Mouse (Mus musculus): ENCODE data around the gene A930017K11Rik. TPM values are rescaled to one million over a fixed set of nuclear protein-coding genes. Genes with fewer than 3 reads are reported as not detected.
A peak's percentile ranks its signal among the peaks of the same experiment; 100 is the strongest.

A930017K11Rik gene
- 0.36 and 0.49 TPM in 2 replicates for polyA plus RNA-seq (2016; fragmentation: Nextera tagmentation; extraction: Ambion mirVana)

DNA sequence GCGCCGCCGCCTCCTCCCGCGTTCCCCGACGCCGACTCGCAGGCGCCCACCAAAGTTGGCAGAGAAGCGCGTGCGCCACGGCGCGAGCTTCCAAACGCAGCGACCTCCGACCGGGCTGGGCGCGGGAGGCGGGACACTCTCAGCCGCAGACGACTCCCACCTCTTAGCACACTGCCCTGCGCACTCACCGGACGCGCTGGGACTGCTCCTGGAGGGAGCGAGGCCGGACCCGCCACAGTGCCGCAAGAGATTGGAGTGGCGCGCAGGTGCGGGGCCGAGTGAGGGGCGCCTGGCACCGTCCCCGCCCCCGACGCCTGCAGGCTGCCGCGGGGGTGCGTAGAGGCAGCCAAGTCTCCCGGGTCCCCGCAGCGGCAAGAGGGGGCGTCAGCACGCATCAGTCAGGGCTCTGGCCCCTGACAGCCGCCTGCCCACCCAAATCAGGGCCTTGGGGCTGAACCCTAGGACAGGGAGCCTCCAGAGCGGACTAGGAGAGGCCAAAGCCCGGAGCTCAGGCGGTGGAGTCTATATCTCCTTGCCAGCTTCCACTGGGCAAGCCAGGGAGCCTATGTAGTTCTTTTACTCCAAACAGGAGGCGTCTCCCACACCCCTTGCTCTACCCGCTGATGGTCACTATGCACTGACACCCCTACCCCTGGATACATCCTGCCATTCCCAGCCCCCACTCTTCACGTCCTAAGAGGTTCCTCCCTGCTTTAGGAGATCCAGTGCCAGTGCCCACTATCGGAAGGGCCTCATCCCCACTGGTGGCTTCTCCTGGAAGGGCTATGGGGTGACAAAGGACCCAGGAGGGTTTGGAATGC is at the start of gene A930017K11Rik:
Gene A930017K11Rik, minus strand, starts transcription at position 763 of the 821 bp plus-strand sequence.
- Histone ChIP-seq H3K4me3 (peak within 1 kb of the TSS; percentile 53), H3K4me2 (peak within 1 kb of the TSS; percentile 72), H3K27me3 (replicated peaks) (peaks cover 56% of the 10 kb centered on the region), H3K9me3 (replicated peaks) (no peaks in the 10 kb centered on the region), H3K36me3 (no peaks in the 10 kb centered on the region), H3K27ac (no peak within 1 kb of the TSS), H3K9ac (peak within 1 kb of the TSS; percentile 56), H3K4me1 (peaks cover 52% of the 10 kb centered on the region)
- 3% methylated on average over 58 of the region's 58 CpGs for WGBS (ENCODE audit: insufficient replicate concordance)
- ATAC-seq: no peak

DNA sequence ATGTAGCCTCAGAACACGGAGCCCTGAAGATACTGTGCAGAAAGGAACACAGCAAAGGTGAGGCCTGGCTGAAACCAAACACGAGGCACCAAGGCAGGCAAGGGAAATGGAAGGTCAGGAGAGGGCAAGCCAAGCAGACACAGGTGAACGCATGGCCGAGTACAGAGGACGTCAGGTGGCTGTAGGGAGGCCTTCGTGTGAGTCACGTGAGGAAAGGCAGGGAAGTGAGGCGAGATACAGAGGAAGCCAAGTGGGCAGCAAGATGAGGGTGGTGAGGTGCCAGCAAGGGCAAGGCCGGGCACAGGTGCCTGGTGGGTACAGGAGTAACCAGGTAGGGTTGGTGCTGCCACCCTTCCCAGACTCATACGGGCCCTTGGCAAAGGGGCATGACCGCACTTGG is 46.1 kb upstream of the A930017K11Rik start:
- peaks cover 9% of the 10 kb centered on the region for H3K36me3 ChIP-seq
- peaks cover 15% of the 10 kb centered on the region for H3K4me1 ChIP-seq
- no peaks in the 10 kb centered on the region for H3K27me3 ChIP-seq (replicated peaks)
- no peak overlapping the region for H3K4me2 ChIP-seq
- H3K4me3 ChIP-seq: no peak overlapping the region
- H3K9me3 ChIP-seq (replicated peaks): no peaks in the 10 kb centered on the region
- no peak overlapping the region for H3K27ac ChIP-seq
- no peak overlapping the region for H3K9ac ChIP-seq
- ATAC-seq: no peak
- 78% methylated on average over 11 of the region's 11 CpGs for WGBS (ENCODE audit: insufficient replicate concordance)

DNA sequence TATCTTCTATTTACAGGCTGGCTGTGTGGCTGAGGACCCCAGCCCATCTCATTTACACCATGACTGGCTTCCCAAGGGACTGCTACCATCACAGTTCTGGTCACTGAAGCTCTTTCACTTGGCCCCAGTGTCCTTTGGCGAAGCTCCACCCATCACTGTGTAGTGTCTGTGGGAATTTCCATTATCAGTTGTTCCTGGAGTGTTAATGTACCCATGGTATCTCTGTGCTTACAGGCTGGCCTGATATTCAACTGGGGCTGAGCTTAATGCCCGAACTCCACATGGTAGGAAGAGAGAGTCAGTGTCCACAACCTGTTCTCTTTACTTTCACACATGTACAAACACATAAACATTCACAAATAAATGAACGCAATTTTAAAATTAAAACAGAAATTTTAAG is 41.1 kb upstream of the A930017K11Rik start:
- Histone ChIP-seq H3K9ac (no peak overlapping the region), H3K36me3 (peaks cover 22% of the 10 kb centered on the region; the same call in 1 of the 2 replicates), H3K9me3 (replicated peaks) (no peaks in the 10 kb centered on the region), H3K4me3 (no peak overlapping the region), H3K27ac (no peak overlapping the region), H3K4me1 (peaks cover 31% of the 10 kb centered on the region), H3K4me2 (no peak overlapping the region), H3K27me3 (replicated peaks) (no peaks in the 10 kb centered on the region)
- peak; percentile 66; the same call in 1 of the 2 replicates for ATAC-seq
- 45% methylated on average over 3 of the region's 3 CpGs for WGBS (ENCODE audit: insufficient replicate concordance)

DNA sequence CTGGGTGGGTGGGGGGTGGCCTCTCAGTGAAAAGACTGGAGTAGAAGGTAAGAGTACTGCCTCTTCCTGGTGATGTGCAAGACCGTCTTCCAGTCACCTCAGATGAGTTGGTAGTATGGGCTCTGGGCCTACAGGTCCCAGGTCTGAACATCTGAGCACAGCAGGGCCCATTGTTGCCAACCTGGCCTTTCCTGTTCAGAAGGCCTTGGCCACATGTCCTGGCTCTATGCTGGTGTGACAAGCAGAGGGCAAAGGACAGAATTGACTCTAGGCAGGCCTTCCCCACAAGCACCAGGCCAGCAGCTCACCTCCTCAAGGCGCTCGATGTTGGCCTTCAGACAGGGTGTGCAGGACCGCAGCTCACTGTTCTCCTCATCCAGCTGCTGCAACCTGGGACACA is 39.9 kb upstream of the A930017K11Rik start:
- Histone ChIP-seq H3K36me3 (peaks cover 22% of the 10 kb centered on the region; the same call in 1 of the 2 replicates), H3K4me1 (peaks cover 31% of the 10 kb centered on the region), H3K4me2 (no peak overlapping the region), H3K9ac (no peak overlapping the region), H3K27ac (no peak overlapping the region), H3K27me3 (replicated peaks) (no peaks in the 10 kb centered on the region), H3K4me3 (no peak overlapping the region), H3K9me3 (replicated peaks) (no peaks in the 10 kb centered on the region)
- no peak for ATAC-seq
- WGBS (ENCODE audit: insufficient replicate concordance): 91% methylated on average over 4 of the region's 4 CpGs

DNA sequence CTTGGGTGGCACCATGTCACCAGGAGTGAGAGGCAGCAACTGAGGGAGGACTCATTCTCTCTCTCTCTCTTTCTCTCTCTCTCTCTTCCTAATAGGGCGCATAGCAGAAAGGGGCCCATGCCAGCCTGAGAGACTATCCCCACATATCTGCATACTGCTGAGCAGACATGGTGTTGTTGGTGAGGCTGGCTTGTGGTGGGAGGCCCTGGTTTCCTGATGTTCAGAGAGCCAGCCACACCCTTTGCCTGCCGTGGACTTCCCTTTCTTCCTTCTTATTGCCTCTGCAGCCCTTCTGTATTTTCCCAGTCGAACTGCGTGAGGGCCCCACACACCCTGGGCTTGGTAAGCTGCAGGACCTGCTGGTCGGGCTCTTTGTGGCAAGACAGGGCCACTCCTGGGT is 38.0 kb upstream of the A930017K11Rik start:
- Histone ChIP-seq H3K36me3 (peaks cover 22% of the 10 kb centered on the region; the same call in 1 of the 2 replicates), H3K4me3 (no peak overlapping the region), H3K27ac (peak overlapping the region; percentile 13; the same call in 1 of the 2 replicates), H3K4me2 (no peak overlapping the region), H3K9ac (no peak overlapping the region), H3K4me1 (peaks cover 42% of the 10 kb centered on the region), H3K9me3 (replicated peaks) (no peaks in the 10 kb centered on the region), H3K27me3 (replicated peaks) (peaks cover 5% of the 10 kb centered on the region)
- ATAC-seq: no peak
- 15% methylated on average over 5 of the region's 5 CpGs for WGBS (ENCODE audit: insufficient replicate concordance)

DNA sequence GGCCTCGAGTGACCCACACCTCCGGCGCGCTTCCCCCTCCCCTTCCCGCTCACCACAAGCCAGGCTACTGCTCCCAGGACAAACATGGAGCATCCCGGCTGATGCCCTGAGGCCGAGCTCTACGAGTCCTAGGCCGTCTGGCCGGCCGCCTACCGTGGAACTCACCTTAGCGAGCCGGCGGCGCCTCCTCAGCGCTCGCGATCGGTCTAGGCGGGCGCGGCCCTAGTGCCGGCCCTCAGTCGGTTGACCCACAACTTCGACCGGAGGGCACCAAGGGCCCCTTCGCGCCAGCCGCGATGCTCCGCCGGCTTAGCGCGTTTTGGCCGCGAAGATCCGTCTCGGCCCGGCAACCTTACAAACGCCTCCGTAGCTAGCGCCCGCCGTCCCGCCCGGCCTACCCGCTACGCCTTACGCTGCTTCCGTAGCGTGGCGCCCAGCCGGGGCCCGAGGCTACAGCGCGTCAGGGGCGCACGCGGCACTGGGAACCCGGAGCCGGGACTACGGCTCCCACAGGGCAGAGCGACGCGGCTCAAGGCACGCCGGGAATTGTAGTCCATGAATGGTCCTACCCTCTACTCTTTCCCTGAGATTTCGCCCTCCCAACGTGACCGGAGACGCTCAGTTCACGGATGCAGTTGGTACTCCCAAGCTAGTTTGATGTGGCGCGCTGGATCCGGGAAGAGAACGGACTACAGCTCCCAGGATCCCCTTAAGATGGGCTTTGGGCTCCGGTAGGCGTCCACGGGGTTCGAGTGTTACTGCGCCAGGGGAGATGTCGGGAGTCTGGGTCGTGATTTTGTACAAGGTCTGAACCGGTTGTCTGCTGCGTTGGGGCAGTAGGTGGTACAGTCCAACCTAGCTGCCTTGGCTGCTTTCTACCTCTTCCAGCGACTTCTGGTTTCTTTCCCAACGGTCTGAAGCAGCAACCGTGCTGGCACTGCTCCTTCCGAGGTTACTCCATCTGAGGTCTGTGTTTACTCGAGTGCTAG is 33.2 kb upstream of the A930017K11Rik start, which contains the start of gene Capn15:
Gene Capn15, minus strand, starts transcription at position 491 of the 989 bp plus-strand sequence.
- H3K4me1 ChIP-seq: peaks cover 67% of the 10 kb centered on the region
- peak; percentile 96 for ATAC-seq
- under 1% methylated on average over 90 of the region's 91 CpGs for WGBS (ENCODE audit: insufficient replicate concordance)

DNA sequence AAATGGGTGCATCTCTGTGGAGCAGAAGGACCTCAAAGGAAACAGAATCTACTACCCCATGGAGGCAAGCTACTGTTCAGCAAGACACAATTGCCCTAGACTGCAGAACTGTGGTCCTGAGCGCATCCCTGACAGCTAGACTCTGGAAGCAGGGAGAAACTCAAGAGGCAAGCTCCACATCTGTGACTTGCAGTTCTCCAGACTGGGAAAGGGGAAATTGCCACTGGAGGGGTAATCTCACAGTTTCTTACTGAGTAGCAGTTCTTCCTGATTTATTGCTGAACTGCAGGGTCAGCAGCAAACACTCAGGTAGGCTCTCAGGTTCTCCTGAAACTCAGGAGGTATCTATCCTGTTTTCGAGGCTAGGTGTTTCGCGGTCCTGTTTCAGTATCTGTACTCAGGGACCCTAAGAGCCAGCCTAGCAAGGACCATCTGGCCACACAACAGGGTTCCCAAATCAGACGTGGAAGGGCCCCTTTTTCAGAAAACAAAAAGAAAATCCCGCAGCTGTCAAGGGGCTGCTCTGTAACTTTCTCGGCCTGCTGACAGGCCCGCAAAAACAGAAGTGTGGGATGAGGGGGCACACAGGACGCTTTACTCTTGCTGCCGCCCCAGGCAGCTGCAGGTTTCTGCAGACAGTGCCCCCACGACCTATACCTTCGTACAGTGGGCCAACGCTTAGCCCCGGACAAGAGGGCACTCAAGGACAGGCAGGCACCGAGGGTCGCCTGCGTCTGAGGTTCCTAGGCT is 32.4 kb upstream of the A930017K11Rik start:
- H3K4me2 ChIP-seq: peak overlapping the region; percentile 96
- H3K27me3 ChIP-seq (replicated peaks): peaks cover 5% of the 10 kb centered on the region
- H3K27ac ChIP-seq: peak overlapping the region; percentile 85
- WGBS (ENCODE audit: insufficient replicate concordance): 9% methylated on average over 17 of the region's 17 CpGs
- H3K4me3 ChIP-seq: peak overlapping the region; percentile 91
- ATAC-seq: no peak
- H3K9ac ChIP-seq: peak overlapping the region; percentile 92
- H3K4me1 ChIP-seq: peaks cover 67% of the 10 kb centered on the region
- H3K36me3 ChIP-seq: no peaks in the 10 kb centered on the region
- no peaks in the 10 kb centered on the region for H3K9me3 ChIP-seq (replicated peaks)

More for the DNA sequence above, 33.2 kb upstream of the A930017K11Rik start, which contains the start of gene Capn15:
- H3K4me2 ChIP-seq: peak within 1 kb of the TSS; percentile 96
- H3K9me3 ChIP-seq (replicated peaks): no peaks in the 10 kb centered on the region
- peaks cover 5% of the 10 kb centered on the region for H3K27me3 ChIP-seq (replicated peaks)
- peak within 1 kb of the TSS; percentile 92 for H3K9ac ChIP-seq
- 0 out of 2 replicates have a peak, but pooled peaks cover under 1% of the 10 kb centered on the region for H3K36me3 ChIP-seq
- peak within 1 kb of the TSS; percentile 91 for H3K4me3 ChIP-seq
- H3K27ac ChIP-seq: peak within 1 kb of the TSS; percentile 85

DNA sequence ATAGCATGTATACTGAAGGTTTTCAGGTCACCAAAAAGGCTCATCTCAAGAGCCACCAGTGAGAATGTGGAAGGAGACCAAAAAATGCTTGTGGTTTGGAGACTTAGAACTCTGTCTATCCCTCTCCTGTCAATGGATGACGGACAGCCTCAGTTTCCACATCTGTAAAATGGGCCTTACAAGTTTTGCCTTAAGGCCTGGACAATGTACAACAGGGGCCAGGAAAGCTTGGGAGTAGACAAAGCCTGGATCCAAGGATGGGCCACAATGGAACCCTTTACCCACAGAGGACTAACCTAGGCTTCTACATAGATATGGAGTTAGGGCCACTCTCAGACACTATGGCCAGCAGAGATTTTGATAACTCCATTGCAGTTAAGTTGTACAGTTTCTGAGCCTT is 31.7 kb upstream of the A930017K11Rik start:
- no peak for ATAC-seq
- 76% methylated on average over 1 of the region's 1 CpGs for WGBS (ENCODE audit: insufficient replicate concordance)
- Histone ChIP-seq H3K9me3 (replicated peaks) (no peaks in the 10 kb centered on the region), H3K27me3 (replicated peaks) (peaks cover 5% of the 10 kb centered on the region), H3K4me1 (peaks cover 70% of the 10 kb centered on the region), H3K4me3 (peak overlapping the region; percentile 91), H3K9ac (peak overlapping the region; percentile 92), H3K4me2 (peak overlapping the region; percentile 96), H3K36me3 (no peaks in the 10 kb centered on the region), H3K27ac (0 out of 2 replicates have a peak overlapping the region, but pooled peaks have one; percentile 85)

DNA sequence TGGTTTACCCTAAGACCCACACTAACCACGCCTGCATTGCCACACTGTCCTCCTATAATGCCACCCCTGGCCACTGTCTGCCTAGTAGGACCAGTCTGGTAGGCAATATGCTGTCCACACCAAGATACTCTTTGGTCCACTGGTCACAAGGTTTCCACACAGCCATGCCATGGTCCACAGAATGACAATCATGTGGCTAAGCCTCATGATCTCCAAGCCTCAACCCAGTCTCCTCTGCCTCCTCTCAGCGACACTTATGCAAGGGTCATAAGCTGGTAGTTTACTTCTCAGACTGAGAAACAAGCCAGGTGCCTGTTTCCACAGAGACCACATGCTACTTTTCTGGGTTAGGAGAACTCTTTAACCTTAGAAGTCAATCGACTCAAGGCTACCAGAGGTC is 30.5 kb upstream of the A930017K11Rik start:
- 86% methylated on average over 3 of the region's 3 CpGs for WGBS (ENCODE audit: insufficient replicate concordance)
- Histone ChIP-seq H3K27me3 (replicated peaks) (peaks cover 5% of the 10 kb centered on the region), H3K36me3 (peaks cover 5% of the 10 kb centered on the region), H3K4me1 (peaks cover 76% of the 10 kb centered on the region), H3K4me3 (no peak overlapping the region), H3K4me2 (peak overlapping the region; percentile 96; the same call in 1 of the 2 replicates), H3K9me3 (replicated peaks) (no peaks in the 10 kb centered on the region), H3K27ac (0 out of 2 replicates have a peak overlapping the region, but pooled peaks have one; percentile 22), H3K9ac (peak overlapping the region; percentile 3; the same call in 1 of the 2 replicates)
- ATAC-seq: no peak

DNA sequence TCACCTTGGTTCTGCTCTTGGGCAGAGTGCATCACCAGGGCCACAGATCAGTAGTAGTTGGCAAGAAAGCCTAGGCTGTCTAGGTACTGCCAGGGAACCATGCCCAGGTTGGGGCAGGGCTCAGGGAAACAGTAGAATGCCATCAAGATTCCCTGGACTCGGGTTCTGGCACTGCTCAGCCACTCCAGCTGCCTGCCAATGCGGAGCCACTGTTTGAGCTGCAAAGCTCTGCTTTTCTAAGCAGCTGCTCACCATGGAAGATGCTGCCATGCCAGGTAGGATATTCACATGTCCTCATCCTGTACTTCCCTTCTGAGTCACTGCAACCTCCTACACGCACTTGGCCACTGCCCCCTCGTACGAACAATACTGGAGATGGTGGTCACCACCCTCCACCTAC is 28.5 kb upstream of the A930017K11Rik start:
- no peak for ATAC-seq
- 81% methylated on average over 5 of the region's 5 CpGs for WGBS (ENCODE audit: insufficient replicate concordance)
- H3K4me2 ChIP-seq: no peak overlapping the region
- no peak overlapping the region for H3K4me3 ChIP-seq
- H3K27ac ChIP-seq: peak overlapping the region; percentile 51
- 0 out of 2 replicates have a peak overlapping the region, but pooled peaks have one; percentile 23 for H3K9ac ChIP-seq
- H3K27me3 ChIP-seq (replicated peaks): no peaks in the 10 kb centered on the region
- peaks cover 82% of the 10 kb centered on the region for H3K4me1 ChIP-seq
- peaks cover 12% of the 10 kb centered on the region for H3K36me3 ChIP-seq
- no peaks in the 10 kb centered on the region for H3K9me3 ChIP-seq (replicated peaks)
